Mouse (Mus musculus): ENCODE data around the gene Gm14085.
"Not testable (repeated sequence)": the region's sequence is repeated elsewhere in the genome, so short reads cannot be mapped to it uniquely, and the experiment has no call there.

Gene Gm14085

GRCm38 (mm10) chr2:122484641-122485040, at the start of gene Gm14085:
TSS of gene Gm14085 (plus strand) at chr2:122484941.
- DNase-seq: no peak

GRCm38 (mm10) chr2:122438706-122439482, 45.8 kb upstream of the Gm14085 start:
- not testable (repeated sequence) for DNase-seq

- DNase-seq: not testable (repeated sequence)
These were observed 44.2 kb upstream of the Gm14085 start for GRCm38 (mm10) chr2:122440521-122440920.

GRCm38 (mm10) chr2:122441000-122441933, 43.5 kb upstream of the Gm14085 start:
- no peak for DNase-seq

GRCm38 (mm10) chr2:122450351-122450750, 34.4 kb upstream of the Gm14085 start:
- no peak for DNase-seq

GRCm38 (mm10) chr2:122452426-122452825, 32.3 kb upstream of the Gm14085 start:
- DNase-seq: no peak

GRCm38 (mm10) chr2:122466901-122467300, 17.8 kb upstream of the Gm14085 start:
- no peak for DNase-seq

GRCm38 (mm10) chr2:122467351-122468013, 17.3 kb upstream of the Gm14085 start:
- DNase-seq: peak; percentile 93

- no peak for DNase-seq
These were observed 15.5 kb upstream of the Gm14085 start for GRCm38 (mm10) chr2:122469221-122469620.

GRCm38 (mm10) chr2:122476585-122476984, 8.2 kb upstream of the Gm14085 start:
- DNase-seq: no peak

- DNase-seq: not testable (repeated sequence)
These were observed 954 bp upstream of the Gm14085 start for GRCm38 (mm10) chr2:122483787-122484186.

GRCm38 (mm10) chr2:122485654-122486053, 913 bp downstream of the Gm14085 start:
- DNase-seq: not testable (repeated sequence)

GRCm38 (mm10) chr2:122486122-122486521, 1.4 kb downstream of the Gm14085 start:
- DNase-seq: not testable (repeated sequence)

GRCm38 (mm10) chr2:122486674-122487073, 1.9 kb downstream of the Gm14085 start:
- no peak for DNase-seq

GRCm38 (mm10) chr2:122529696-122530095, 45.0 kb downstream of the Gm14085 start:
- not testable (repeated sequence) for DNase-seq

- no peak for DNase-seq
These were observed 46.5 kb downstream of the Gm14085 start for GRCm38 (mm10) chr2:122531290-122531689.

GRCm38 (mm10) chr2:122531726-122532125, 47.0 kb downstream of the Gm14085 start:
- no peak for DNase-seq

- DNase-seq: no peak
These were observed 47.5 kb downstream of the Gm14085 start for GRCm38 (mm10) chr2:122532136-122532801.

- DNase-seq: no peak
These were observed 48.1 kb downstream of the Gm14085 start for GRCm38 (mm10) chr2:122532802-122533186.

GRCm38 (mm10) chr2:122533378-122533777, 48.6 kb downstream of the Gm14085 start:
- DNase-seq: no peak

GRCm38 (mm10) chr2:122534671-122535070, 49.9 kb downstream of the Gm14085 start:
- no peak for DNase-seq

GRCm38 (mm10) chr2:122558317-122558716, 73.6 kb downstream of the Gm14085 start:
- no peak for DNase-seq
